Mouse (Mus musculus): ENCODE measurements around the gene Vmn2r117. TPM values are rescaled to one million over a fixed set of nuclear protein-coding genes. Genes with fewer than 3 reads are reported as not detected.
"Not testable (repeated sequence)": the region's sequence is repeated elsewhere in the genome, so short reads cannot be mapped to it uniquely, and the experiment has no call there.

Vmn2r117 gene
- total RNA-seq (2015) (not detected in 2 replicates), total RNA-seq (2017) (not detected in 2 replicates)

- ATAC-seq (replicated peaks; ENCODE audit: poor library complexity): not testable (repeated sequence)
Observed at GRCm38 (mm10) chr17:23479599-23479998, at the start of gene Vmn2r117. Vmn2r117 (minus strand) TSS chr17:23479699.

GRCm38 (mm10) chr17:23522941-23523732, 43.6 kb upstream of the Vmn2r117 start:
- 0 out of 2 replicates have a peak, but pooled peaks have one; percentile 39 for ATAC-seq (replicated peaks; ENCODE audit: poor library complexity)

- no peak for ATAC-seq (replicated peaks; ENCODE audit: poor library complexity)
Observed at GRCm38 (mm10) chr17:23518701-23519423, 39.4 kb upstream of the Vmn2r117 start.

GRCm38 (mm10) chr17:23433150-23433679, 46.3 kb downstream of the Vmn2r117 start:
- ATAC-seq (replicated peaks; ENCODE audit: poor library complexity): no peak

Other genes starting within 250 kb of the Vmn2r117 start
- not detected in 2 replicates for gene Vmn2r114, start 167.2 kb downstream of the Vmn2r117 start, total RNA-seq (2015)
- gene Vmn2r114, start 167.2 kb downstream of the Vmn2r117 start, total RNA-seq (2017): not detected in 2 replicates
- not detected in 2 replicates for gene Vmn2r115, start 136.0 kb downstream of the Vmn2r117 start, total RNA-seq (2015)
- gene Vmn2r115, start 136.0 kb downstream of the Vmn2r117 start, total RNA-seq (2017): not detected in 2 replicates
- not detected in 2 replicates for gene Vmn2r116, start 95.1 kb downstream of the Vmn2r117 start, total RNA-seq (2015)
- gene Vmn2r116, start 95.1 kb downstream of the Vmn2r117 start, total RNA-seq (2017): not detected in 2 replicates
- gene Zfp213, start 84.5 kb upstream of the Vmn2r117 start, total RNA-seq (2015): 3.6 and 5.3 TPM in 2 replicates
- 6.5 and 9.2 TPM in 2 replicates for gene Zfp213, start 84.5 kb upstream of the Vmn2r117 start, total RNA-seq (2017)
- gene Zfp13, start 119.8 kb upstream of the Vmn2r117 start, total RNA-seq (2015): 0.37 TPM in 1 of 2 replicates, not detected in the other
- 0.92 and 1.3 TPM in 2 replicates for gene Zfp13, start 119.8 kb upstream of the Vmn2r117 start, total RNA-seq (2017)
- gene Zscan10, start 121.2 kb upstream of the Vmn2r117 start, total RNA-seq (2015): not detected in 2 replicates
- gene Zscan10, start 121.2 kb upstream of the Vmn2r117 start, total RNA-seq (2017): not detected in 2 replicates
- gene Mmp25, start 165.6 kb upstream of the Vmn2r117 start, total RNA-seq (2015): 1.3 and 1.4 TPM in 2 replicates
- gene Mmp25, start 165.6 kb upstream of the Vmn2r117 start, total RNA-seq (2017): 0.42 and 1.4 TPM in 2 replicates
- gene Bicdl2, start 180.8 kb upstream of the Vmn2r117 start, total RNA-seq (2015): not detected in 2 replicates
- gene Bicdl2, start 180.8 kb upstream of the Vmn2r117 start, total RNA-seq (2017): not detected in 2 replicates
- gene Hcfc1r1, start 193.9 kb upstream of the Vmn2r117 start, total RNA-seq (2015): 39.1 and 42.7 TPM in 2 replicates
- 17.8 and 20.2 TPM in 2 replicates for gene Hcfc1r1, start 193.9 kb upstream of the Vmn2r117 start, total RNA-seq (2017)
- 32.3 and 33.4 TPM in 2 replicates for gene Thoc6, start 194.2 kb upstream of the Vmn2r117 start, total RNA-seq (2015)
- gene Thoc6, start 194.2 kb upstream of the Vmn2r117 start, total RNA-seq (2017): 45.7 and 51.2 TPM in 2 replicates
- gene Tnfrsf12a, start 197.8 kb upstream of the Vmn2r117 start, total RNA-seq (2015): 3.6 and 4.3 TPM in 2 replicates
- gene Tnfrsf12a, start 197.8 kb upstream of the Vmn2r117 start, total RNA-seq (2017): 5.9 and 7.9 TPM in 2 replicates
- not detected in 2 replicates for gene Cldn6, start 199.6 kb upstream of the Vmn2r117 start, total RNA-seq (2015)
- gene Cldn6, start 199.6 kb upstream of the Vmn2r117 start, total RNA-seq (2017): not detected in 2 replicates
- not detected in 2 replicates for gene Cldn9, start 204.3 kb upstream of the Vmn2r117 start, total RNA-seq (2015)
- gene Cldn9, start 204.3 kb upstream of the Vmn2r117 start, total RNA-seq (2017): not detected in 2 replicates
- not detected in 2 replicates for gene 1520401A03Rik, start 243.1 kb upstream of the Vmn2r117 start, total RNA-seq (2015)
- not detected in 2 replicates for gene 1520401A03Rik, start 243.1 kb upstream of the Vmn2r117 start, total RNA-seq (2017)
- gene Pkmyt1, start 246.6 kb upstream of the Vmn2r117 start, total RNA-seq (2015): 34.5 and 36.9 TPM in 2 replicates
- 17.3 and 20.5 TPM in 2 replicates for gene Pkmyt1, start 246.6 kb upstream of the Vmn2r117 start, total RNA-seq (2017)